Mouse (Mus musculus) heart, embryonic 16.5 days (tissue): Measurements from ENCODE around the gene Racgap1. TPM values are rescaled to one million over a fixed set of nuclear protein-coding genes. Genes with fewer than 3 reads are reported as not detected.

Experiments
- ATAC-seq: fragments of 200-750 bp; cut with Nextera tagmentation; replicated peaks from 2 replicates; pipeline ENCODE4 v1.8.0; 2017; ENCODE audit warnings: moderate number of reproducible peaks; ENCODE audit not compliant: insufficient read depth, low FRiP score; ENCODE audit errors: extremely low read depth
- H3K27ac ChIP-seq: fragments of 300-500 bp; sonication (generic); 2 replicates; pipeline ENCODE4 v1.5.1; 2014; ENCODE audit warnings: mild to moderate bottlenecking, low read length, control low read depth, moderate library complexity
- H3K27me3 ChIP-seq: fragments of 300-500 bp; sonication (generic); 2 replicates; pipeline ENCODE4 v1.6.1; 2014; ENCODE audit warnings: low read length, mixed read lengths; ENCODE audit not compliant: control insufficient read depth, insufficient read depth
- H3K36me3 ChIP-seq: fragments of 300-500 bp; sonication (generic); 2 replicates; pipeline ENCODE4 v1.6.1; 2014; ENCODE audit not compliant: control insufficient read depth, insufficient read depth
- H3K4me1 ChIP-seq: fragments of 300-500 bp; sonication (generic); 2 replicates; pipeline ENCODE4 v1.6.1; 2014; ENCODE audit warnings: low read length, mixed read lengths; ENCODE audit not compliant: control insufficient read depth, insufficient read depth
- H3K4me2 ChIP-seq: fragments of 300-500 bp; sonication (generic); 2 replicates; pipeline ENCODE4 v1.6.1; 2014; ENCODE audit warnings: low read depth, mild to moderate bottlenecking, control low read depth, low read length
- H3K4me3 ChIP-seq: fragments of 300-500 bp; sonication (generic); 2 replicates; pipeline ENCODE4 v1.5.1; 2014; ENCODE audit warnings: mild to moderate bottlenecking, control low read depth, low read length
- H3K9ac ChIP-seq: fragments of 300-500 bp; sonication (generic); 2 replicates; pipeline ENCODE4 v1.6.1; 2014; ENCODE audit warnings: low read length, control low read depth
- H3K9me3 ChIP-seq: fragments of 300-500 bp; sonication (generic); replicated peaks from 2 replicates; pipeline ENCODE4 v1.6.1; 2016; ENCODE audit warnings: low read length; ENCODE audit not compliant: control insufficient read depth
- WGBS: fragments of 180-500 bp; shearing (Covaris S2); extraction: QIAGEN DNeasy Blood & Tissue Kit; methylation state at CpG from one replicate; pipeline ENCODE4 v1.1.7; 2014; 5-methylcytosine and 5-hydroxymethylcytosine counted together
- polyA plus RNA-seq: library from polyadenylated mRNA; unstranded; fragments of >200 nt; fragmentation: Nextera tagmentation; extraction: Ambion mirVana; gene quantifications from 2 replicates; pipeline ENCODE4 v1.2.1, GENCODE M21; 2015

The Racgap1 gene
- polyA plus RNA-seq, 1 experiment from 2014 or later: 134 TPM

- Histone ChIP-seq H3K4me3 (no peak overlapping the region), H3K27me3 (peaks cover 25% of the 10 kb centered on the region), H3K9me3 (no peaks in the 10 kb centered on the region), H3K9ac (no peak overlapping the region), H3K4me2 (no peak overlapping the region), H3K4me1 (0 out of 2 replicates have a peak, but pooled peaks cover 2% of the 10 kb centered on the region), H3K27ac (no peak overlapping the region), H3K36me3 (no peaks in the 10 kb centered on the region)
- 71% methylated on average over 17 of the region's 17 CpGs for WGBS
- ATAC-seq: no peak
Measured at GRCm38 (mm10) chr15:99602206-99602820, 49.1 kb downstream of the Racgap1 start.

GRCm38 (mm10) chr15:99601823-99602120 lies 49.7 kb downstream of the Racgap1 start:
- WGBS: 32% methylated on average over 5 of the region's 5 CpGs
- H3K4me2 ChIP-seq: no peak overlapping the region
- H3K9me3 ChIP-seq: no peaks in the 10 kb centered on the region
- H3K27me3 ChIP-seq: peaks cover 27% of the 10 kb centered on the region
- H3K4me3 ChIP-seq: no peak overlapping the region
- 0 out of 2 replicates have a peak, but pooled peaks cover 2% of the 10 kb centered on the region for H3K4me1 ChIP-seq
- no peak overlapping the region for H3K9ac ChIP-seq
- ATAC-seq: no peak
- no peaks in the 10 kb centered on the region for H3K36me3 ChIP-seq
- no peak overlapping the region for H3K27ac ChIP-seq

GRCm38 (mm10) chr15:99600986-99601822 lies 50.3 kb downstream of the Racgap1 start, which contains the start of gene Aqp6:
Gene Aqp6 (plus strand): TSS chr15:99601400.
- H3K27me3 ChIP-seq: peaks cover 25% of the 10 kb centered on the region

GRCm38 (mm10) chr15:99599245-99600070 lies 52.0 kb downstream of the Racgap1 start:
- H3K4me3 ChIP-seq: no peak overlapping the region
- H3K9ac ChIP-seq: no peak overlapping the region
- no peaks in the 10 kb centered on the region for H3K9me3 ChIP-seq
- no peak overlapping the region for H3K27ac ChIP-seq
- peaks cover 36% of the 10 kb centered on the region for H3K27me3 ChIP-seq
- WGBS: 47% methylated on average over 17 of the region's 17 CpGs
- 0 out of 2 replicates have a peak, but pooled peaks cover 4% of the 10 kb centered on the region for H3K4me1 ChIP-seq
- H3K36me3 ChIP-seq: no peaks in the 10 kb centered on the region
- no peak overlapping the region for H3K4me2 ChIP-seq
- no peak for ATAC-seq

More at GRCm38 (mm10) chr15:99600986-99601822, 50.3 kb downstream of the Racgap1 start, which contains the start of gene Aqp6:
- Histone ChIP-seq H3K4me1 (0 out of 2 replicates have a peak, but pooled peaks cover 3% of the 10 kb centered on the region), H3K27ac (no peak within 1 kb of the TSS), H3K4me3 (no peak within 1 kb of the TSS), H3K9ac (no peak within 1 kb of the TSS), H3K9me3 (no peaks in the 10 kb centered on the region), H3K36me3 (no peaks in the 10 kb centered on the region), H3K4me2 (no peak within 1 kb of the TSS)
- WGBS: 65% methylated on average over 22 of the region's 22 CpGs
- ATAC-seq: no peak

GRCm38 (mm10) chr15:99597596-99597995 lies 53.9 kb downstream of the Racgap1 start:
- Histone ChIP-seq H3K9ac (no peak overlapping the region), H3K9me3 (no peaks in the 10 kb centered on the region), H3K4me3 (no peak overlapping the region), H3K4me2 (no peak overlapping the region), H3K27me3 (peaks cover 55% of the 10 kb centered on the region), H3K27ac (no peak overlapping the region), H3K4me1 (0 out of 2 replicates have a peak, but pooled peaks cover 2% of the 10 kb centered on the region), H3K36me3 (no peaks in the 10 kb centered on the region)
- no peak for ATAC-seq
- 58% methylated on average over 8 of the region's 8 CpGs for WGBS

- H3K9ac ChIP-seq: no peak overlapping the region
- no peaks in the 10 kb centered on the region for H3K36me3 ChIP-seq
- 50% methylated on average over 7 of the region's 7 CpGs for WGBS
- no peak overlapping the region for H3K27ac ChIP-seq
- H3K27me3 ChIP-seq: peaks cover 62% of the 10 kb centered on the region
- H3K4me2 ChIP-seq: no peak overlapping the region
- ATAC-seq: no peak
- H3K4me3 ChIP-seq: no peak overlapping the region
- H3K4me1 ChIP-seq: 0 out of 2 replicates have a peak, but pooled peaks cover 2% of the 10 kb centered on the region
- no peaks in the 10 kb centered on the region for H3K9me3 ChIP-seq
Measured at GRCm38 (mm10) chr15:99596841-99597240, 54.6 kb downstream of the Racgap1 start.

- Histone ChIP-seq H3K4me2 (no peak overlapping the region), H3K9ac (no peak overlapping the region), H3K36me3 (no peaks in the 10 kb centered on the region), H3K4me1 (0 out of 2 replicates have a peak, but pooled peaks cover 2% of the 10 kb centered on the region), H3K4me3 (no peak overlapping the region), H3K27ac (no peak overlapping the region), H3K27me3 (peaks cover 68% of the 10 kb centered on the region), H3K9me3 (no peaks in the 10 kb centered on the region)
- peak; percentile 76 for ATAC-seq
- 1% methylated on average over 7 of the region's 7 CpGs for WGBS
Measured at GRCm38 (mm10) chr15:99596056-99596687, 55.3 kb downstream of the Racgap1 start.

GRCm38 (mm10) chr15:99594951-99595350 lies 56.5 kb downstream of the Racgap1 start:
- H3K4me3 ChIP-seq: no peak overlapping the region
- H3K27ac ChIP-seq: no peak overlapping the region
- H3K36me3 ChIP-seq: no peaks in the 10 kb centered on the region
- 70% methylated on average over 10 of the region's 10 CpGs for WGBS
- peaks cover 72% of the 10 kb centered on the region for H3K27me3 ChIP-seq
- peaks cover 5% of the 10 kb centered on the region; the same call in 1 of the 2 replicates for H3K4me1 ChIP-seq
- no peak for ATAC-seq
- no peak overlapping the region for H3K4me2 ChIP-seq
- no peaks in the 10 kb centered on the region for H3K9me3 ChIP-seq
- no peak overlapping the region for H3K9ac ChIP-seq
